Mouse (Mus musculus): ENCODE measurements around the gene Cdc42bpb.

Gene Cdc42bpb

DNA sequence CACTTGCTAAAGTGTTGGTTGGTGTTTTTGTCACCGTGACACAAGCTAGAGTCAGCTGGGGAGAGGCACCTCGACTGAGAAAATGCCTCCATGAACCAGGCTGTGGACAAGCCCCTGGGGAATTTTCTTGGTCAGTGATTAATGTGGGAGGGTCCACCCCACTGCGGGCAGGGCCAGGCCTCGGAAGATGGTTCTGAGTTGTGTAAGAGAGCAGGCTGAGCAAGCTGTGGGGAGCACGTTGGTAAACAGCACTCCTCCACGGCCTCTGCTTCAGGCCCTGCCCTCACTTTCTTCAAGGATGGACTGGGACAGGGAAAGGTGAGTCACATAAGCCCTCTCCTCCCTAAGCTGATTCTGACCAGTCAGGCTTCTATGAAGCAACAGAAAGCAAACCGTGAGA lies 36.8 kb downstream of the Cdc42bpb start:
- DNase-seq (ENCODE audit: low read depth, low spot score): no peak

- no peak for DNase-seq (ENCODE audit: low read depth, low spot score)
Measured at GRCm38 (mm10) chr12:111337864-111338354, 39.6 kb downstream of the Cdc42bpb start.

- DNase-seq (ENCODE audit: low read depth, low spot score): no peak
Measured at GRCm38 (mm10) chr12:111333020-111333605, 44.4 kb downstream of the Cdc42bpb start.

DNA sequence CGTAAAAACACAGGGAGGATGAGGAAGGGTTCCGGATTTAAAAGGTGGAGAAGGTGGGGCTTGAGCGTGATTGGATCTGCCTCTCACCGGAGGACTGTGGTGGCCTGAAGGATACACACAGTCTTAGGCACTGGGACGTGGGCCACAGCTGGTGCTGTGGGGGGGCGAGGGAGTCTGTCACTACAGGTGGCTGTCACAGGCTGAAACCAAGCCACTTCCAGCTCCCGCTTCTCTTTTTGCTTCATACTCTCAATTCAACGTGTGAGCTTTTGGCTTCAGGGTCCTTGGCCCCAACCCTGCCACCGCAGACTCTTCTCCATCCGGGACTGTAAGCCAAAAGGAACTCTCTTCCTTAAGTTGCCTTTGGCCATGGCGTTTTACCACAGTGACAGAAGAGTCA lies 45.1 kb downstream of the Cdc42bpb start:
- DNase-seq (ENCODE audit: low read depth, low spot score): no peak

GRCm38 (mm10) chr12:111331573-111331972 lies 45.9 kb downstream of the Cdc42bpb start:
- DNase-seq (ENCODE audit: low read depth, low spot score): no peak

GRCm38 (mm10) chr12:111329281-111329680 lies 48.2 kb downstream of the Cdc42bpb start:
- no peak for DNase-seq (ENCODE audit: low read depth, low spot score)

- DNase-seq (ENCODE audit: low read depth, low spot score): no peak
Measured at GRCm38 (mm10) chr12:111328360-111328759, 49.2 kb downstream of the Cdc42bpb start.

- DNase-seq (ENCODE audit: low read depth, low spot score): no peak
Measured at GRCm38 (mm10) chr12:111325744-111326424, 51.6 kb downstream of the Cdc42bpb start.

DNA sequence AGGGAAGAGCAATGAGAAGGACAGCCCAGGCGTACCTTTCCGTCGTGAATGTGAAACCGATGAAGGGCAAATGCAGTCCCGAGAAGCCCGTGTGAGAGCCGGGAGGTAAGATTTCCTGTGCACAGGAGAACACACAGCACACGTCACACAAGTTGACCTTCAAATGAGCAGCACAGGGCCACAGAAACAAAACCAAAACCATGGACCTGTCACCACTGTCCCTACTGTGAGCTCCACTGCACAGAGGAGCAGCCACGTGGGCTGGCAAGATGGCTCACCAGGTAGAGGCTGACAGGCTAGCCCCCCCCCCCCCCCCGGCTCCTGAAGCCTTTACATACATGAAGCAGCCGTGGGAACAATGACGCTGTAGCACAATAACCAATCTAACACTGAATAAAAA lies 52.6 kb downstream of the Cdc42bpb start:
- DNase-seq (ENCODE audit: low read depth, low spot score): no peak

DNA sequence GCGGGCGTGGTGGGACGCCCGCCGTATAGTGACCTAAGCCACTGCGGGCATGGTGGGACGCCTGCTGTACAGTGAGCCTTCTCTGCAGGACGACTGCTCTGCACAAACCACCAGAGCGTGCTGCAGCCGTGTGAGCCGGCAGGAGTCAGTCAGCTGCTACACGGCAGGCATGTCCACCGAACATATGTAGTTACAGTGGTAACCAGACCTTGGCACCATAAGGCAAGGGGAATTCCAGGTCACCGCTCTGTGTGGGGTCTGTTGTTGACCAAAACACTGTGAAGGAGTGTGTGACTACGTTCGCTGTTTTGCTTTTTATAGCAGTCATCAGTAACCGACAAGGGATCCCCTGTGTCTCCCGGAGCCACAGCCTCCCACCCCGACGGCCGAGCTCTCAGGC lies 53.0 kb downstream of the Cdc42bpb start:
- DNase-seq (ENCODE audit: low read depth, low spot score): no peak

DNA sequence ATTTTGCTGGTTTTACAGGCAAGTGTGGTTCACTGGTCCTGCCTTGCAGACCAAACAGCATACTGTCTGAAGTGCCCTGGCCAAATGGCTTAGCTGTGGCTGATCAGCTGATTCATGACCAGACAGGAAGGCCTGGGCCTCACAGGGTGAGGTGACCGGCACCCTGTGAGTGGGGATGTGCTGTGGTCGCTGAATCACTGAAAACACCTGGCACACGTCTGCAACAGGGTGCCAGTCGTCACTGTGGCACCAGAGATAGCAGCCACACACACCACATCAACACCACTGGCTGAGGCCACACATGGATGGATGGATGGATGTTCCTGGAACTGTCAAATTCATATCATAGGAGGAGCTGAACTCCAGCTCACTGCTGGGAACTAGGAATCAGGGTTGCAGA lies 54.1 kb downstream of the Cdc42bpb start:
- DNase-seq (ENCODE audit: low read depth, low spot score): no peak

- DNase-seq (ENCODE audit: low read depth, low spot score): no peak
Measured at GRCm38 (mm10) chr12:111321832-111322231, 55.7 kb downstream of the Cdc42bpb start.

DNA sequence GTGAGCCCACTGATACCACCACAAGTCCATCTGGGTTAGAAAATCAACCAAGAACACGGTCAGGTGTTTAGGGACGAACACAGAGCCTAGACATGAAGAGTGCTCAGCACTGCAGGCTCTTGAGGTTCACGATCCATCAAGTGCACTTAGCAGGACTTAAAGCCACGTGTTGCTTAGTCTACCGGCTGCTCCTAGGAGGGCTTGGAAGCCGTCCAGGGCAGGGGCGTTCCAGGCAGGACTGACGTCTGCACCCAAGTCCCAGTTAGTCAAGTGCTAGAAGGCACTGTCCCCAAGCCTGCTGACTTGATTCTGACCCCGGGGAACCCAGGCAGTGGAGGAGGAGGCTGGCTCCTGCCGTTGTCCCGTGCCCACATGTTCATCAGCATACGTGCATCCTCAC lies 57.0 kb downstream of the Cdc42bpb start:
- DNase-seq (ENCODE audit: low read depth, low spot score): no peak

DNA sequence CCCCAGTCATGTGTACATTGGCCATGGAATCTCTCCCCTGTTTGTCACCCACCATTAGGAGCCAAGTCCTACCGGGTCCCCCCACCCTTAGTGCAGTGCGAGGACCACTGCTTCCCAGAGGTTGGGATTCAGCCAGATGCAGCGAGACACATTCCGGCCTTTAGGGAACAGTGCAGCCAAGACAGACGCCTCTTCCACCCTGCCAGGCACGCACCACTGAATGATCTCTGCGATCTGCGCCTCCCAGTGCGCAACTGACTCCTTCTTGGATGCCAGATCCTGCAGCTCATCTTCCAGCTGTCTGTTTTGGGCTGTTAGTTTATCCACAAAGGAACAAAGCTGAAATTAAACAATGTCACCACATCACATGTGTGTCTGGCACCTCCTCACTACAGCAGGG lies 59.8 kb downstream of the Cdc42bpb start:
- no peak for DNase-seq (ENCODE audit: low read depth, low spot score)

DNA sequence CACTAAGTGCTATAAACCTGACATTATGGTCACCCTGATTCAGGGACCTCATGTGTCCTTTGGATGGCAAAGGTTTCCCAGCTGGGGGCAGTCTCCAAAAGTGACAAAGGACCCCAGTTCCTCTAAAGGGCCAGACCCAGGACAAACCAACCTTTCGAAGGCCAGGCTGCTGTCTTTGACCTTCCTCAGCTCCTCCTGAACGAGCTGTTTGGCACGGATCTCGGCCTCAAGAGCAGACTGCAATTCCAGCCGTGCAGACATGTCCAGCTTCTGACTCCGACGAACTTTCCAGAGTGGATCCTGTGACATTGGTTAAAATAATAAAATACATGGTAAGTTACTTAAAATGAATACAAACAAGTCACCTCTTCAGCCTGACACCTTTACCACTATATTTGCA lies 63.2 kb downstream of the Cdc42bpb start:
- DNase-seq (ENCODE audit: low read depth, low spot score): no peak

GRCm38 (mm10) chr12:111311775-111312174 lies 65.7 kb downstream of the Cdc42bpb start:
- DNase-seq (ENCODE audit: low read depth, low spot score): no peak

DNA sequence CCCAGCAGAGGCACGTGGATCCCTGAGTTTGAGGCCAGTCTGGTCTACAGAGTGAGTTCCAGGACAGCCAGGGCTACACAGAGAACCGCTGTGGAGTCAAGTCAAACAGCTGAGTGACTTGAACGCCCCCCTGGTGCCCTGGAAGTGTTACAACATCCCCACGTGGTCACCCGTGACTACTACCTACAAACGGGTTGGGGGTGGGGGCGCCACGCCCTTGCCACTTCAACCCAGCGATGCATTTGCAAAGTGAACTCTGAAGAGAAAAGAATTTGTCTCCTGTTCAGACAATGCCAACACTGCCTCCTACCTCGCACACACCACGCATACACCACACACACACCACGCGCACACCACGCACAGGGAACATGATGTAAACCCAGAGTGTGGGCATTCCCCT lies 67.6 kb downstream of the Cdc42bpb start:
- no peak for DNase-seq (ENCODE audit: low read depth, low spot score)

GRCm38 (mm10) chr12:111309256-111309655 lies 68.3 kb downstream of the Cdc42bpb start:
- DNase-seq (ENCODE audit: low read depth, low spot score): no peak

- no peak for DNase-seq (ENCODE audit: low read depth, low spot score)
Measured at GRCm38 (mm10) chr12:111306821-111307220, 70.7 kb downstream of the Cdc42bpb start.

DNA sequence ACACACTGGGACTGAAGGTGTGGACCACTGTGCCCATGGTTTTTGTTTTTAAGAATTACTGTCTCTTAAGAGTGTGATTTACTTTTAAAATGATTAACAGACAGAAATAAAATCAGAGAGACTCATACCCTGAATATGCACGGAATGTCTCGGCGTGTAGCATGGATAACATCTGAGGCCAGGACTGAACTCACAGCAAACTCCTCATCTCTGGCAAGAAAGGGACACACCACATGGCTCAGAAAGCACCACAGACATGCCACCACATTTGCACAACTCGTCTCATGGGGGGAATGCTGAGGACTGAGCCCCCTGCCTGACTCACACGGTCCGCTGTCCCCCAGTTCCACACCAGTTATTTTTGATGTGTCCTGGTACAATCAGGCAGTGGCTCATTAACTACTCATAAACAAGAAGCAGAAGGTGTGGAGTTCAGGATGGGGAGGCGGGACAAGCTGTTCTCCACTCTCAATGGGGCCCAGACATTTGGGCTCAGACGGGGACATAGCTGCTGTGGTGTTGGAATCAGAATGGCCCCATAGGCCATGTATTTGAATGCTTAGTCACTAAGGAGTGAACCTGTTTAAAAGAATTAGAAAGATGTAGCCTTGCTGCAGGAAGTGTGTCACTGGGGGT lies 73.7 kb downstream of the Cdc42bpb start:
- DNase-seq (ENCODE audit: low read depth, low spot score): no peak

GRCm38 (mm10) chr12:111302018-111302345 lies 75.5 kb downstream of the Cdc42bpb start:
- DNase-seq (ENCODE audit: low read depth, low spot score): no peak

DNA sequence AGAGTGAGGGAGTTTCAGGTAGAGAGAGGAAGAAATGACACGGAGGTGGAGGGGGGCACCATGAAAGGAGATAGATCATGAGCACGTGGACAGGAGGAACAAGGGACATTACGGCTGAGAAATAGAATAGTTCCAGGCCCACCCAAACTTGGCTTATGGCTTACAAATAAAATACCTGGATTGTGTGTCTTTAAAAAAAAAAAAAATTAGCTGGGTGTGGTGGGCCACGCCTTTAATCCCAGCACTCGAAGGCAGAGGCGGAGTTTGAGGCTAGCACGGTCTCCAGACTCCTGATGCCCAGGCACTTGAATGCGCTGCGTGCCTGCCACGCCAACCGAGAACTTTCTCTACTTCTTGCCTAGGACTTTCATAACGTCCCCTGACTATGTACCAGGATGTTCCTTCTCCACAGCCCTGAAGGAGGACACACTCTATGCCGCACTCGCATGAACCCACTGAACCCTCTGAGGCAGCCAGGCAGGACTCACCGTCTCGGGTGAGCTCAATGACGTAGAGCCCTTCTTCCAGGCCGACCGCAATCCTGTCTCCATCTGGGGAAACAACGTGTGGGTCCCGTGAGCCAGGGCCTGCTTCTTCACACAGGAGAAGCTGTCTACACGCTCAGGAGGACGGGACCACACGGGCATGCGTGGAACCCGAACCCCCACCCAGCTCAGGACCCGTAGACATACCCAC lies 76.0 kb downstream of the Cdc42bpb start:
- DNase-seq (ENCODE audit: low read depth, low spot score): no peak

GRCm38 (mm10) chr12:111293025-111293424 lies 84.5 kb downstream of the Cdc42bpb start:
- no peak for DNase-seq (ENCODE audit: low read depth, low spot score)

All from forelimb bud, embryonic 11.5 days (tissue).